In genomic region chr11:73137116-73137515, GRCm38 (mm10) we compare ENCODE assay signal across 8 mouse cellular contexts. TPM values are rescaled to one million over a fixed set of nuclear protein-coding genes. Genes with fewer than 3 reads are reported as not detected.
A peak's percentile ranks its signal among the peaks of the same experiment; 100 is the strongest.
DNase-seq lines count a peak whose midpoint lies in the region; ATAC-seq and TF ChIP-seq lines count a peak whose summit lies in the region.

No protein-coding gene starts in this region.

- peak overlapping the region; percentile 90 for H3K4me2 ChIP-seq in heart, postnatal 0 days (ENCODE audit: low read depth, low read length)
- peak overlapping the region; percentile 72 for H3K4me2 ChIP-seq in stomach, embryonic 14.5 days (replicated peaks; ENCODE audit: low read depth, low read length)

- no peak for TF ChIP-seq CTCF in G1E (IDR thresholded peaks at IDR 0.05; ENCODE audit: low read depth, low read length)
- TF ChIP-seq CTCF in heart, postnatal 0 days (IDR thresholded peaks at IDR 0.05; ENCODE audit: low read depth): no peak

- no peak for TF ChIP-seq EP300 in heart, postnatal 0 days (IDR thresholded peaks at IDR 0.05; ENCODE audit: low read depth)

- no peak for ATAC-seq in G1E (ENCODE audit: extremely low read depth, insufficient number of reproducible peaks, low FRiP score, poor library complexity, severe bottlenecking)
- no peak for ATAC-seq in heart, postnatal 0 days (ENCODE audit: insufficient read depth, low read depth)
- no peak for ATAC-seq in stomach, embryonic 14.5 days (ENCODE audit: insufficient number of reproducible peaks, insufficient read depth, low FRiP score, low read depth)

- H3K9ac ChIP-seq in heart, postnatal 0 days (replicated peaks; ENCODE audit: low read depth, low read length): peak overlapping the region; percentile 62
- H3K9ac ChIP-seq in stomach, embryonic 14.5 days (replicated peaks; ENCODE audit: low read depth, low read length): peak overlapping the region; percentile 77; the same call in 1 of the 2 replicates

- H3K4me1 ChIP-seq in G1E (ENCODE audit: insufficient read depth, low read depth, low read length): peaks cover 49% of the 10 kb centered on the region
- H3K4me1 ChIP-seq in heart, postnatal 0 days (ENCODE audit: control insufficient read depth, insufficient read depth): peaks cover 30% of the 10 kb centered on the region
- peaks cover 22% of the 10 kb centered on the region for H3K4me1 ChIP-seq in stomach, embryonic 14.5 days (ENCODE audit: control insufficient read depth, insufficient read depth, low read length)

- H3K27ac ChIP-seq in heart, postnatal 0 days (ENCODE audit: low read depth): no peak overlapping the region
- H3K27ac ChIP-seq in stomach, embryonic 14.5 days (ENCODE audit: low read length): no peak overlapping the region

- peak overlapping the region; percentile 98 for H3K4me3 ChIP-seq in G1E (ENCODE audit: low read depth, low read length)
- peak overlapping the region; percentile 83 for H3K4me3 ChIP-seq in heart, postnatal 0 days (ENCODE audit: low read depth, low read length)
- H3K4me3 ChIP-seq in stomach, embryonic 14.5 days (ENCODE audit: low read depth, low read length): peak overlapping the region; percentile 96

- DNase-seq in 416B (ENCODE audit: low read depth) (peak; percentile 56), G1E (ENCODE audit: low spot score) (peak; percentile 34), liver (peak; percentile 22)
- peak; percentile 23 for DNase-seq in heart, postnatal 0 days (ENCODE audit: low spot score)
- no peak for DNase-seq in cerebellum, adult 11 months
- no peak for DNase-seq in layer of hippocampus, postnatal 14 days (ENCODE audit: low spot score in 2 of 2)
- no peak for DNase-seq in T-cell, adult 2 months (ENCODE audit: low spot score)

- peaks cover 37% of the 10 kb centered on the region for H3K36me3 ChIP-seq in G1E (replicated peaks)
- peaks cover 13% of the 10 kb centered on the region; the same call in 1 of the 2 replicates for H3K36me3 ChIP-seq in heart, postnatal 0 days (replicated peaks; ENCODE audit: control insufficient read depth, insufficient read depth, low read length)
- peaks cover 4% of the 10 kb centered on the region; the same call in 1 of the 2 replicates for H3K36me3 ChIP-seq in stomach, embryonic 14.5 days (ENCODE audit: control insufficient read depth, insufficient read depth, low read length)

- peaks cover 2% of the 10 kb centered on the region; the same call in 1 of the 2 replicates for H3K27me3 ChIP-seq in G1E (ENCODE audit: insufficient read depth, low read length)
- no peaks in the 10 kb centered on the region for H3K27me3 ChIP-seq in heart, postnatal 0 days (ENCODE audit: control insufficient read depth, insufficient read depth, low read length)
- no peaks in the 10 kb centered on the region for H3K27me3 ChIP-seq in stomach, embryonic 14.5 days (ENCODE audit: control insufficient read depth, insufficient read depth, low read length)

- no peaks in the 10 kb centered on the region for H3K9me3 ChIP-seq in G1E (replicated peaks)
- H3K9me3 ChIP-seq in heart, postnatal 0 days (replicated peaks; ENCODE audit: control insufficient read depth, low read length): no peaks in the 10 kb centered on the region
- no peaks in the 10 kb centered on the region for H3K9me3 ChIP-seq in stomach, embryonic 14.5 days (ENCODE audit: control insufficient read depth, low read depth, low read length)

- WGBS in heart, postnatal 0 days: 7% methylated on average over 11 of the region's 11 CpGs
- 25% methylated on average over 11 of the region's 11 CpGs for WGBS in stomach, embryonic 14.5 days

RNA-seq across cellular contexts. Expression of gene Haspin, which starts 1.0 kb away (rescaled TPM):
- total RNA-seq in G1E (2014; fragmentation: Nextera tagmentation) (16.7 and 18.4 TPM in 2 replicates), G1E (2017) (16.9 and 17.5 TPM in 2 replicates)
- 19.5 and 23.1 TPM in 2 replicates for polyA plus RNA-seq in G1E (2012)
- total RNA-seq in heart, postnatal 0 days (2014; rRNA removed; ENCODE audit: low replicate concordance): 2.4 and 6.0 TPM in 2 replicates
- 3.0 and 4.0 TPM in 2 replicates for polyA plus RNA-seq in heart, postnatal 0 days (2015; fragmentation: Nextera tagmentation; extraction: Ambion mirVana)
- 13.3 and 14.2 TPM in 2 replicates for polyA plus RNA-seq in stomach, embryonic 14.5 days (2014; fragmentation: Nextera tagmentation; extraction: Ambion mirVana)
- total RNA-seq in layer of hippocampus, postnatal 14 days (2021): under 1 TPM; 0.31 to 0.74 TPM

RNA-seq across cellular contexts. Expression of gene P2rx5, which starts 23.1 kb away (rescaled TPM):
- total RNA-seq in G1E (2014; fragmentation: Nextera tagmentation) (not detected in 2 replicates), G1E (2017) (0.05 TPM in 1 of 2 replicates, not detected in the other)
- not detected in 2 replicates for polyA plus RNA-seq in G1E (2012)
- total RNA-seq in heart, postnatal 0 days (2014; rRNA removed; ENCODE audit: low replicate concordance): 2.0 and 4.3 TPM in 2 replicates
- polyA plus RNA-seq in heart, postnatal 0 days (2015; fragmentation: Nextera tagmentation; extraction: Ambion mirVana): 1.6 and 1.7 TPM in 2 replicates
- 0.17 and 0.20 TPM in 2 replicates for polyA plus RNA-seq in stomach, embryonic 14.5 days (2014; fragmentation: Nextera tagmentation; extraction: Ambion mirVana)
- total RNA-seq in layer of hippocampus, postnatal 14 days (2021): 1 to 10 TPM; 1.8 to 3.0 TPM

RNA-seq across cellular contexts. Expression of gene Emc6, which starts 39.7 kb away (rescaled TPM):
- total RNA-seq in G1E (2014; fragmentation: Nextera tagmentation): 54.7 and 66.2 TPM in 2 replicates
- 43.7 and 52.7 TPM in 2 replicates for total RNA-seq in G1E (2017)
- 178 and 243 TPM in 2 replicates for polyA plus RNA-seq in G1E (2012)
- total RNA-seq in heart, postnatal 0 days (2014; rRNA removed; ENCODE audit: low replicate concordance): 122 and 178 TPM in 2 replicates
- polyA plus RNA-seq in heart, postnatal 0 days (2015; fragmentation: Nextera tagmentation; extraction: Ambion mirVana): 123 and 132 TPM in 2 replicates
- 111 and 116 TPM in 2 replicates for polyA plus RNA-seq in stomach, embryonic 14.5 days (2014; fragmentation: Nextera tagmentation; extraction: Ambion mirVana)
- total RNA-seq in layer of hippocampus, postnatal 14 days (2021): 10 to 100 TPM; 60.6 to 61.9 TPM

RNA-seq across cellular contexts. Expression of gene Tax1bp3, which starts 39.8 kb away (rescaled TPM):
- total RNA-seq in G1E (2014; fragmentation: Nextera tagmentation) (7.4 and 9.2 TPM in 2 replicates), G1E (2017) (17.8 and 21.1 TPM in 2 replicates)
- 4.1 and 9.0 TPM in 2 replicates for polyA plus RNA-seq in G1E (2012)
- 103 and 144 TPM in 2 replicates for total RNA-seq in heart, postnatal 0 days (2014; rRNA removed; ENCODE audit: low replicate concordance)
- 217 and 224 TPM in 2 replicates for polyA plus RNA-seq in heart, postnatal 0 days (2015; fragmentation: Nextera tagmentation; extraction: Ambion mirVana)
- 241 and 253 TPM in 2 replicates for polyA plus RNA-seq in stomach, embryonic 14.5 days (2014; fragmentation: Nextera tagmentation; extraction: Ambion mirVana)
- total RNA-seq in layer of hippocampus, postnatal 14 days (2021): 10 to 100 TPM; 22.1 to 22.9 TPM

RNA-seq across cellular contexts. Expression of gene Itgae, which starts 46.7 kb away (rescaled TPM):
- total RNA-seq in G1E (2014; fragmentation: Nextera tagmentation) (0.19 and 0.23 TPM in 2 replicates), G1E (2017) (0.05 and 0.06 TPM in 2 replicates)
- polyA plus RNA-seq in G1E (2012): 0.03 and 0.04 TPM in 2 replicates
- total RNA-seq in heart, postnatal 0 days (2014; rRNA removed; ENCODE audit: low replicate concordance): 0.58 TPM in 1 of 2 replicates, not detected in the other
- 0.04 and 0.12 TPM in 2 replicates for polyA plus RNA-seq in heart, postnatal 0 days (2015; fragmentation: Nextera tagmentation; extraction: Ambion mirVana)
- 0.13 and 0.51 TPM in 2 replicates for polyA plus RNA-seq in stomach, embryonic 14.5 days (2014; fragmentation: Nextera tagmentation; extraction: Ambion mirVana)
- under 1 TPM; 0.21 to 0.45 TPM for total RNA-seq in layer of hippocampus, postnatal 14 days (2021)

Comparison
In these comparisons a context has a peak if more than half of its experiments do, and no peak if none do; other contexts are left out.
1. DNase-seq: peak in 416B (single experiment), G1E (single experiment), heart, postnatal 0 days (single experiment) and liver (single experiment); none in cerebellum, adult 11 months (single experiment), layer of hippocampus, postnatal 14 days (0 of 2) and T-cell, adult 2 months (single experiment).
2. Peak in every context shown above with its lines, with median percentiles within 50 percentile points of each other: H3K4me3 ChIP-seq.